Mouse (Mus musculus) spleen, postnatal 10 days (tissue): ENCODE measurements around the gene Fam129b.
A peak's percentile ranks its signal among the peaks of the same experiment; 100 is the strongest.

ENCODE experiments used
- DNase-seq, 2 experiments: peaks; one replicate each; pipeline ENCODE4 v3.0.0; 2021 to 2022; ENCODE audit warnings: low spot score in 2 of 2

Gene Fam129b

GRCm38 (mm10) chr2:32859622-32860012 is 16.3 kb upstream of the Fam129b start:
- DNase-seq: no peak

GRCm38 (mm10) chr2:32860799-32861198 is 15.1 kb upstream of the Fam129b start:
- no peak for DNase-seq

- no peak for DNase-seq
Observed at GRCm38 (mm10) chr2:32863317-32863716, 12.6 kb upstream of the Fam129b start.

- no peak for DNase-seq
Observed at GRCm38 (mm10) chr2:32864755-32865154, 11.2 kb upstream of the Fam129b start.

GRCm38 (mm10) chr2:32867354-32867753 is 8.6 kb upstream of the Fam129b start:
- DNase-seq: no peak

GRCm38 (mm10) chr2:32869721-32870274 is 6.1 kb upstream of the Fam129b start:
- DNase-seq: no peak

- no peak for DNase-seq
Observed at GRCm38 (mm10) chr2:32870275-32871100, 5.4 kb upstream of the Fam129b start.

GRCm38 (mm10) chr2:32874070-32874469 is 1.8 kb upstream of the Fam129b start:
- DNase-seq: no peak

- no peak for DNase-seq
Observed at GRCm38 (mm10) chr2:32874951-32875674, 801 bp upstream of the Fam129b start.

- no peak for DNase-seq
Observed at GRCm38 (mm10) chr2:32876490-32877302, 782 bp downstream of the Fam129b start.

- DNase-seq: no peak
Observed at GRCm38 (mm10) chr2:32877303-32877702, 1.4 kb downstream of the Fam129b start.

- no peak for DNase-seq
Observed at GRCm38 (mm10) chr2:32877761-32878393, 2.0 kb downstream of the Fam129b start.

- DNase-seq: no peak
Observed at GRCm38 (mm10) chr2:32878396-32878795, 2.5 kb downstream of the Fam129b start.

GRCm38 (mm10) chr2:32879593-32879992 is 3.7 kb downstream of the Fam129b start:
- no peak for DNase-seq

GRCm38 (mm10) chr2:32881054-32881453 is 5.1 kb downstream of the Fam129b start:
- DNase-seq: no peak

- peak in 1 of 2 experiments; percentile 67 for DNase-seq
Observed at GRCm38 (mm10) chr2:32881723-32882122, 5.8 kb downstream of the Fam129b start.

- DNase-seq: no peak
Observed at GRCm38 (mm10) chr2:32882283-32883043, 6.5 kb downstream of the Fam129b start.

GRCm38 (mm10) chr2:32884745-32885144 is 8.8 kb downstream of the Fam129b start:
- DNase-seq: no peak

GRCm38 (mm10) chr2:32888029-32888428 is 12.1 kb downstream of the Fam129b start:
- no peak for DNase-seq

GRCm38 (mm10) chr2:32888551-32888950 is 12.6 kb downstream of the Fam129b start:
- DNase-seq: no peak

- DNase-seq: no peak
Observed at GRCm38 (mm10) chr2:32890280-32890679, 14.4 kb downstream of the Fam129b start.
